Mouse (Mus musculus) brain, embryonic 18.5 days (tissue): Measurements from ENCODE around the gene Hsf2bp.

Experiments used
- DNase-seq: peaks from one replicate; pipeline ENCODE4 v3.0.0-alpha.2; 2012; ENCODE audit warnings: low read depth, low spot score

Hsf2bp gene

GRCm38 (mm10) chr17:31982326-31983190 is 53.6 kb downstream of the Hsf2bp start:
- DNase-seq, result no peak

- no peak for DNase-seq
These were observed 56.3 kb downstream of the Hsf2bp start for GRCm38 (mm10) chr17:31979888-31980287.

GRCm38 (mm10) chr17:31977131-31977530 is 59.0 kb downstream of the Hsf2bp start:
- DNase-seq, result no peak

GRCm38 (mm10) chr17:31976501-31976900 is 59.6 kb downstream of the Hsf2bp start:
- DNase-seq, result no peak

- no peak for DNase-seq
These were observed 61.5 kb downstream of the Hsf2bp start for GRCm38 (mm10) chr17:31974694-31975093.

- no peak for DNase-seq
These were observed 62.4 kb downstream of the Hsf2bp start for GRCm38 (mm10) chr17:31973664-31974230.

- DNase-seq, result no peak
These were observed 65.3 kb downstream of the Hsf2bp start for GRCm38 (mm10) chr17:31970890-31971289.

- no peak for DNase-seq
These were observed 67.3 kb downstream of the Hsf2bp start for GRCm38 (mm10) chr17:31968801-31969200.

- no peak for DNase-seq
These were observed 68.8 kb downstream of the Hsf2bp start for GRCm38 (mm10) chr17:31967311-31967710.

- DNase-seq, result no peak
These were observed 69.6 kb downstream of the Hsf2bp start for GRCm38 (mm10) chr17:31966566-31966965.

- no peak for DNase-seq
These were observed 70.5 kb downstream of the Hsf2bp start for GRCm38 (mm10) chr17:31965623-31966022.

GRCm38 (mm10) chr17:31962930-31963329 is 73.2 kb downstream of the Hsf2bp start:
- DNase-seq, result no peak

GRCm38 (mm10) chr17:31962281-31962680 is 73.9 kb downstream of the Hsf2bp start:
- DNase-seq, result no peak

- DNase-seq, result no peak
These were observed 81.5 kb downstream of the Hsf2bp start for GRCm38 (mm10) chr17:31954551-31955140.

GRCm38 (mm10) chr17:31949076-31949475 is 87.1 kb downstream of the Hsf2bp start:
- no peak for DNase-seq

GRCm38 (mm10) chr17:31946436-31946835 is 89.7 kb downstream of the Hsf2bp start:
- no peak for DNase-seq

- DNase-seq, result no peak
These were observed 92.1 kb downstream of the Hsf2bp start for GRCm38 (mm10) chr17:31943881-31944539.

GRCm38 (mm10) chr17:31941616-31942015 is 94.5 kb downstream of the Hsf2bp start:
- no peak for DNase-seq

GRCm38 (mm10) chr17:31940607-31941006 is 95.5 kb downstream of the Hsf2bp start:
- no peak for DNase-seq

GRCm38 (mm10) chr17:31939292-31940060 is 96.7 kb downstream of the Hsf2bp start:
- no peak for DNase-seq

GRCm38 (mm10) chr17:31938539-31939260 is 97.4 kb downstream of the Hsf2bp start:
- DNase-seq, result no peak
